Mouse (Mus musculus): ENCODE data around the gene Dtx3l.

- TF ChIP-seq POLR2A (IDR thresholded peaks at IDR 0.05; ENCODE audit: control insufficient read depth, extremely low read depth, insufficient read depth, low read length, poor library complexity) = no peak
- TF ChIP-seq CTCF (IDR thresholded peaks at IDR 0.05; ENCODE audit: borderline replicate concordance, control insufficient read depth, extremely low read depth, insufficient read depth, low read length, poor library complexity) = no peak
These were observed 32.1 kb downstream of the Dtx3l start for GRCm38 (mm10) chr16:35906887-35907286.
